Mouse (Mus musculus) midbrain, embryonic 16.5 days (tissue): ENCODE measurements around the gene Wdr91. TPM values are rescaled to one million over a fixed set of nuclear protein-coding genes. Genes with fewer than 3 reads are reported as not detected.
A peak's percentile ranks its signal among the peaks of the same experiment; 100 is the strongest.

Source experiments
- ATAC-seq: fragments of 200-750 bp; cut with Nextera tagmentation; 2 replicates; pipeline ENCODE4 v1.8.0; 2017; ENCODE audit warnings: moderate TSS enrichment
- H3K27ac ChIP-seq: fragments of 300-500 bp; sonication (generic); 2 replicates; pipeline ENCODE4 v1.5.1; 2014; ENCODE audit warnings: mild to moderate bottlenecking, low read length, mixed read lengths
- H3K27me3 ChIP-seq: fragments of 300-500 bp; sonication (generic); 2 replicates; pipeline ENCODE4 v1.6.1; 2014; ENCODE audit warnings: low read depth, low read length, mixed read lengths; ENCODE audit not compliant: control insufficient read depth, insufficient read depth
- H3K36me3 ChIP-seq: fragments of 300-500 bp; sonication (generic); 2 replicates; pipeline ENCODE4 v1.6.1; 2014; ENCODE audit warnings: mild to moderate bottlenecking, low read length, moderate library complexity, mixed read lengths; ENCODE audit not compliant: control insufficient read depth, insufficient read depth
- H3K4me1 ChIP-seq: fragments of 300-500 bp; sonication (generic); 2 replicates; pipeline ENCODE4 v1.6.1; 2014; ENCODE audit warnings: mild to moderate bottlenecking, low read length, mixed read lengths; ENCODE audit not compliant: control insufficient read depth, insufficient read depth
- H3K4me2 ChIP-seq: fragments of 300-500 bp; sonication (generic); 2 replicates; pipeline ENCODE4 v1.6.1; 2014; ENCODE audit warnings: mild to moderate bottlenecking, low read length, mixed read lengths
- H3K4me3 ChIP-seq: fragments of 300-500 bp; sonication (generic); 2 replicates; pipeline ENCODE4 v1.5.1; 2014; ENCODE audit warnings: low read depth, mild to moderate bottlenecking, low read length, moderate library complexity, mixed read lengths
- H3K9ac ChIP-seq: fragments of 300-500 bp; sonication (generic); 2 replicates; pipeline ENCODE4 v1.6.1; 2014; ENCODE audit warnings: low read depth, low read length, mixed read lengths
- H3K9me3 ChIP-seq: fragments of 300-500 bp; sonication (generic); replicated peaks from 2 replicates; pipeline ENCODE4 v1.6.1; 2014; ENCODE audit warnings: mild to moderate bottlenecking, low read length, mixed read lengths; ENCODE audit not compliant: control insufficient read depth, poor library complexity, severe bottlenecking
- WGBS: fragments of 180-500 bp; shearing (Covaris S2); extraction: QIAGEN DNeasy Blood & Tissue Kit; methylation state at CpG from one replicate; pipeline ENCODE4 v1.1.7; 2014; 5-methylcytosine and 5-hydroxymethylcytosine counted together
- polyA plus RNA-seq: library from polyadenylated mRNA; unstranded; fragments of >200 nt; fragmentation: Nextera tagmentation; extraction: Ambion mirVana; gene quantifications from 2 replicates; pipeline ENCODE4 v1.2.1, GENCODE M21; 2015

The Wdr91 gene
- polyA plus RNA-seq, 1 experiment from 2014 or later = 15.6 TPM

GRCm38 (mm10) chr6:34927156-34927555 is 16.5 kb upstream of the Wdr91 start:
- Histone ChIP-seq H3K36me3 (no peaks in the 10 kb centered on the region), H3K27ac (no peak overlapping the region), H3K4me1 (no peaks in the 10 kb centered on the region), H3K9me3 (no peaks in the 10 kb centered on the region), H3K9ac (no peak overlapping the region), H3K4me2 (no peak overlapping the region), H3K27me3 (no peaks in the 10 kb centered on the region), H3K4me3 (no peak overlapping the region)
- ATAC-seq = no peak
- 40% methylated on average over 4 of the region's 4 CpGs for WGBS

GRCm38 (mm10) chr6:34921941-34922340 is 11.3 kb upstream of the Wdr91 start:
- Histone ChIP-seq H3K27me3 (no peaks in the 10 kb centered on the region), H3K4me1 (no peaks in the 10 kb centered on the region), H3K9me3 (no peaks in the 10 kb centered on the region), H3K36me3 (no peaks in the 10 kb centered on the region), H3K9ac (no peak overlapping the region), H3K4me2 (no peak overlapping the region), H3K27ac (no peak overlapping the region), H3K4me3 (no peak overlapping the region)
- ATAC-seq = no peak
- 59% methylated on average over 13 of the region's 14 CpGs for WGBS

GRCm38 (mm10) chr6:34920631-34921030 is 10.0 kb upstream of the Wdr91 start:
- Histone ChIP-seq H3K9me3 (no peaks in the 10 kb centered on the region), H3K4me1 (no peaks in the 10 kb centered on the region), H3K36me3 (no peaks in the 10 kb centered on the region), H3K27me3 (no peaks in the 10 kb centered on the region), H3K27ac (no peak overlapping the region), H3K4me2 (no peak overlapping the region), H3K9ac (no peak overlapping the region), H3K4me3 (no peak overlapping the region)
- ATAC-seq = no peak
- WGBS = 97% methylated on average over 12 of the region's 12 CpGs

- Histone ChIP-seq H3K36me3 (no peaks in the 10 kb centered on the region), H3K9me3 (no peaks in the 10 kb centered on the region), H3K4me1 (no peaks in the 10 kb centered on the region), H3K27ac (no peak within 1 kb of the TSS), H3K4me2 (no peak within 1 kb of the TSS), H3K9ac (no peak within 1 kb of the TSS), H3K27me3 (no peaks in the 10 kb centered on the region), H3K4me3 (no peak within 1 kb of the TSS)
- ATAC-seq = no peak
- 54% methylated on average over 10 of the region's 10 CpGs for WGBS
These were observed 9.3 kb upstream of the Wdr91 start, which contains the start of gene Stra8 for GRCm38 (mm10) chr6:34919956-34920355. Stra8 (plus strand) TSS chr6:34920163.

- H3K27me3 ChIP-seq = no peaks in the 10 kb centered on the region
- H3K27ac ChIP-seq = no peak overlapping the region
- H3K4me1 ChIP-seq = no peaks in the 10 kb centered on the region
- WGBS = 88% methylated on average over 7 of the region's 7 CpGs
- no peaks in the 10 kb centered on the region for H3K36me3 ChIP-seq
- H3K9me3 ChIP-seq = no peaks in the 10 kb centered on the region
- H3K4me2 ChIP-seq = no peak overlapping the region
- H3K9ac ChIP-seq = no peak overlapping the region
- no peak overlapping the region for H3K4me3 ChIP-seq
- ATAC-seq = no peak
These were observed 8.5 kb upstream of the Wdr91 start for GRCm38 (mm10) chr6:34919146-34919545.

- Histone ChIP-seq H3K4me2 (no peak overlapping the region), H3K9me3 (no peaks in the 10 kb centered on the region), H3K27me3 (no peaks in the 10 kb centered on the region), H3K4me3 (no peak overlapping the region), H3K4me1 (peaks cover 7% of the 10 kb centered on the region), H3K36me3 (no peaks in the 10 kb centered on the region), H3K9ac (no peak overlapping the region), H3K27ac (no peak overlapping the region)
- ATAC-seq = no peak
- WGBS = 82% methylated on average over 3 of the region's 3 CpGs
These were observed 3.8 kb upstream of the Wdr91 start for GRCm38 (mm10) chr6:34914462-34914861.

- 87% methylated on average over 13 of the region's 13 CpGs for WGBS
- H3K9me3 ChIP-seq = no peaks in the 10 kb centered on the region
- H3K36me3 ChIP-seq = no peaks in the 10 kb centered on the region
- no peaks in the 10 kb centered on the region for H3K27me3 ChIP-seq
- H3K4me2 ChIP-seq = no peak overlapping the region
- H3K4me1 ChIP-seq = peaks cover 11% of the 10 kb centered on the region
- no peak for ATAC-seq
- no peak overlapping the region for H3K4me3 ChIP-seq
- H3K27ac ChIP-seq = no peak overlapping the region
- no peak overlapping the region for H3K9ac ChIP-seq
These were observed 2.8 kb upstream of the Wdr91 start for GRCm38 (mm10) chr6:34913341-34914040.

- peak overlapping the region; percentile 54 for H3K4me3 ChIP-seq
- 49% methylated on average over 8 of the region's 8 CpGs for WGBS
- no peaks in the 10 kb centered on the region for H3K9me3 ChIP-seq
- H3K9ac ChIP-seq = peak overlapping the region; percentile 82
- ATAC-seq = no peak
- H3K4me2 ChIP-seq = peak overlapping the region; percentile 76
- peaks cover 11% of the 10 kb centered on the region for H3K4me1 ChIP-seq
- peaks cover 5% of the 10 kb centered on the region; the same call in 1 of the 2 replicates for H3K36me3 ChIP-seq
- peak overlapping the region; percentile 88 for H3K27ac ChIP-seq
- no peaks in the 10 kb centered on the region for H3K27me3 ChIP-seq
These were observed 888 bp downstream of the Wdr91 start for GRCm38 (mm10) chr6:34909631-34910345.

GRCm38 (mm10) chr6:34907696-34908260 is 2.9 kb downstream of the Wdr91 start:
- Histone ChIP-seq H3K4me1 (peaks cover 11% of the 10 kb centered on the region), H3K4me2 (no peak overlapping the region), H3K27me3 (no peaks in the 10 kb centered on the region), H3K4me3 (no peak overlapping the region), H3K9me3 (no peaks in the 10 kb centered on the region), H3K36me3 (peaks cover 12% of the 10 kb centered on the region), H3K9ac (no peak overlapping the region), H3K27ac (no peak overlapping the region)
- WGBS = 90% methylated on average over 18 of the region's 18 CpGs
- ATAC-seq = no peak
